Mouse (Mus musculus): ENCODE measurements around the gene Thbs1.

- no peak for TF ChIP-seq CTCF (IDR thresholded peaks at IDR 0.05; ENCODE audit: borderline replicate concordance, insufficient read depth, low read depth, low read length)
- no peak for TF ChIP-seq POLR2A (IDR thresholded peaks at IDR 0.05; ENCODE audit: borderline replicate concordance, insufficient read depth, low read length)
Observed at GRCm38 (mm10) chr2:118165691-118166090, 54.0 kb downstream of the Thbs1 start.

All from cerebellum, adult 2 months (tissue).